Mouse (Mus musculus) adipocyte (in vitro differentiated cells): ENCODE measurements around the gene Gm10282.

Experiments used
- DNase-seq: peaks from one replicate; pipeline ENCODE4 v3.0.0-alpha.2; 2016; ENCODE audit warnings: low spot score

Gene Gm10282

DNA sequence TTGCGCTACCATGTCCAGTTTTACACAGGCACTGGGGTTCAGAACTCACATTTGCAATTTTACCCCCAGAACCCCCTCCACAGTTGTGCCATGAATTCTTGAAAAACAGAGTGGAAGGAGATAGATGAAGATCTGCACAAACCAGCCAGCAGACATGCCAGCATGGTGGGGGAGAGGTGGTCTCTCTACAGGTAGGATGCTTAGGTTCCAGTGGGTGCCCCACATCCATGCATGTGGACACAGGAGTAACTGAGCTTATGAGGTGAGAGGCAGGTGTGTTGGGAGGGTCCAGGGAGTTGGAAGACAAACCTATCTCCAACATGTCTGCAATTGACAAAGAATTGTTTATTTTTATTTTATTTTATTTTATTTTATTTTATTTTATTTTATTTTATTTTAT is 6.1 kb downstream of the Gm10282 start:
- no peak for DNase-seq

DNA sequence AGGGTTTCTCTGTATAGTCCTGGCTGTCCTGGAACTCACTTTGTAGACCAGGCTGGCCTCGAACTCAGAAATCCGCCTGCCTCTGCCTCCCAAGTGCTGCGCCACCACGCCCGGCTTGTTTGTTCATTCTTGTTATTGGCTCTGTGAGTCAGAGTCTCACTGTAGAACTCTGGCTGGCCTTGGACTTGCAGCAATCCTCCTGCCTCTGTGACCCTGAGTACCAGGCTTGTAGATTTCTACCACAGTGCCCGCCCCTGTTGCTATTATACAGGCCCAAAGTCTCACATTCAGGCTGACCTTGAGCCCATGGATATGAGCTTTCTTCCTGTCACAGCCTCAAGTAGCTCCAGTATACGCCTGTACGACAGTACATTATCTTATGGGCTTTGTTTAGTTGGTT is 8.5 kb downstream of the Gm10282 start:
- DNase-seq, result no peak

DNA sequence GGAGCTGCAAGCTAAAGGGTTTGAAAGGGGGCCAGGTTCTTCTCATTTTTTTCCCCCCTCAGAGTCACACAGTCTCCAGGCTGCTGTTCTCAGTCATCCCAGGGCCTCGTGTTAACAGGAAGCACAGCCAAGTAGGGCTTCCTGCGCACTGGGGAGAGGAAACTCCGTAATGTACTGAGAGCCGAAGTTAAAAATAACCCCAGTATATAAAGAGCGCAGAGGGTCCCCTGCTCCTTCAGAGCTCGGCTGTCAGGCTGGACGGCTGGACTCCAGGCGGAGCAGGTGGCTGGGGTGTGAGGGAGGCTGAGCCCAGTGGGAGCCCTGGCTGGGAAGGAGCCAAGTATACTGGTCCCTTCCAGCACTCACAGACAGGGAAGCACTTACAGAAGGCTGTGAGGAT is 9.4 kb downstream of the Gm10282 start:
- DNase-seq, result peak; percentile 86

DNA sequence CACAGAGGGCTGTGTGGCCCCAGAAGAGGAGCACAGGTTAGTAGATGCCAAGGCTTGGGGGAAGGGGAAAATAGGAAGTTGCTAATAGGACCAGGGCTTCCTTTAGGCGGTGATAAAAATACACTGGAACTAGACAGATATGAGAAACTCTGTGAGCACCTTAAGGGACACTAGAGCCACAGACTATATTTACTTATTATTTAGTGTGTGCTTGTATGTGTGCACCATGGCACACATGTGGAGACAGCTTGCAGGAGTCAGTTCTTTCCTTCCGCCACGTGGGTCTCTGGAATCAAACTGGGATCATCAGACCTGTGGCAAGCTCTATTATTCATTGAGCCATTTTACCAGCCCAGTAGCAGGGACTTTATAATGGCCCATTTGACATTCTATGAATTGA is 9.9 kb downstream of the Gm10282 start:
- DNase-seq, result peak; percentile 37

DNA sequence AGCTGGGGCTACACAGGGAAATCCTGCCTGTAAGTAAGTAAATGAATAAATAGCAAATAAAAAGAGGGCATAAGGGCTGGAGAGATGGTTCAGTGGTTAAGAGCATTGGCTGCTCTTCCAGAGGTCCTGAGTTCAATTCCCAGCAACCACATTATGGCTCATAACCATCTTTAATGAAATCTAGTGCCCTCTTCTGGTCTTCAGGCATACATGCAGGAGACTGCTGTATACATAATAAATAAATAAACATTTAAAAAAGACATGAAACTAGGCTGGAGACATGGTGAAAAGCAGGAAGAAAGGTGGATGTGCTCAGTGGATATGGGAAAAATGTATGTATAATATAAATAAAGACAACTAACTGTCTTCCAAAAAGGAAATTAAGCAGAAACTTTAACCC is 11.8 kb downstream of the Gm10282 start:
- no peak for DNase-seq

DNA sequence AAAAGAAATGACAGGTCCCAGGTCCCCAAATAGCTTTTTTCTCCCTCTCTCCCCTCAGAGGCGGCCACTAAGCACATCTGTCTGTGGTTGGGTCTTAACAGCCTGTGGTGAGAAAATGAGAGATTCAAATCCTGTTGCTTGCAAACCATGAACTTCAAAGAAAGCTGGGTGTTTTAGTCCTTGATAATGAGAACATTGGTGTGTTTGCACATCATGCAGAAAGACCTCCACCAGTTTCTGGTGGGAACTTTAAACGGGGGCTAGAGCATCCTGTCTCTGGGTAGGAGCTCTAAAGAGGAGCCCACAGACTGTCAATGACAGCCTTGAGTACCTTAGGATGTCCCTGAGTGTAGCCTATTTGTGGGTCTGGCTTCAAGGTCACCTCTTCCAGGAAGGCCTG is 14.0 kb downstream of the Gm10282 start:
- DNase-seq, result no peak

DNA sequence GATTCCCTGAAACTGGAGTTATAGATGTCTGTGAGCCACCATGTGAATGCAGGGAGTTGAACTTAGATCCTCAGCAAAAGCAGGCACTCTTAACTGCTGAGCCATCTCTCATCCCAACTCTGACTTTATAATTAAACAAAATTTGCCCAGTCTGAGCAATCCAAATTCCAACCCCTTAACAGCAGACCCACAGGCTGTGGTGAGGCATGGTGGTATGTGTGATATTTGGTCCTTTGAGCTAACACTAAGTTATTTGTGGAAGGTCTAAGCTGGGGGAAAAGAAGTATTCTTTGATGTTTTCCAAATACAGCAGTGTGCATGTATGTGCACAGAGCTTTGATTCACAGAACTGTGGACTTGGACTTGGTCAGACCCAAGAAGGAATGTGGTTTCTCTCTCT is 16.0 kb downstream of the Gm10282 start:
- DNase-seq, result no peak

DNA sequence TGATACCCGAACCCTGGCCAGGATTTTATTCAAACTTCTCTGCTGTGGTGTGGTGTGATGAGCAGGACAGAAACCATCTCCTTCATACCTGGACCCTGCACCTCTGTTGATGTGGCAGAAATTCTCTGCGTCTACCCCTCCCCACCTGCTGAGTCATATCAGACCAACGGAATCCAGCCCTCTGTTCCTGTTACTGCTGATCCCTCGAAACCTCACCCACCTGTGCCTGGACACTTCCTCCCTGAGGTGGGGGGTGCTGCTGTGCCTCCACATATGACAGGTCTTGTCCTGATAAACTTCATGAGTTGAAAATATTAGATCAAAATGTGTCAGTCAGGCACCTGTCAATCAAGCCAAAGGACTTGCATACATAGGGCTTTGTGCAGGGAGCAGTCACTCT is 19.8 kb downstream of the Gm10282 start:
- DNase-seq, result no peak

DNA sequence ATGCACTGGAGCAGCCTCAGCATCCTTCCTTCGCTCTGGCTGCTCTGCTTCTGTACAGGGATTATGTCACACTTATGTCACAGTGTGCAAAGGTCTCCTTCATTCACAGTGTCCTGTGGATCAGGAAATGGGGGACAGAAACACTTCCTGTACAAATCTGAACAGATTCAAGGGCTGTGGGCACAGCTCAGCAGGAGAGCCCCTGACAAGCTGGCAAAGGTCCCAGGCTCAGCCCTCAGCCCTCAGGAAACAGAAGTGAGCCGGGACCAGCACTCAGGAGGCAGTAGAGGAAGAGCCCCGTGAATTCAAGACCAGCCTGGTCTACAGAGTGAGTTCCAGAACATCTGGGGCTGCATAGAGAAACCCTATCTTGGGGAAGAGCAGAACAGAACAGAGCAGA is 23.4 kb downstream of the Gm10282 start:
- no peak for DNase-seq

DNA sequence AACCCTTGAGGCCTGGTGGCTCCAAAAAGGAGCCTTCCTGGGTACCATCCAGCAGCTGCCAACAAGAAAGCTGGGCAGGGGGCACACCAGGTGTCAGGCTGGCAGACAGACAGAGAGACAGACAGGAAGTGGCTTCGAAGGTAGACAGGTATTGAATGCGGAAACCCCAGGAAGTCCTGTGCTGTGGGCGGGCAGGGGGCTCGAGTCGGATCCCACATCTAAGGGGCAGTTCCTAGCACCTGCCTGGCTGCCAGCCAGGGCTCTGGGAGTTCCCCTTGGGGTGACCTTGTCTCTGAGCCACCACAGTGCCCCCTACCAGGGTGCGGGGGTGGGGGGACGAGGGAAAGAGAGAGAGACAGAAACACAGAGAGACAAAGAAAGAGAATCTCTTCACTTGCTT is 25.9 kb downstream of the Gm10282 start:
- DNase-seq, result no peak

DNA sequence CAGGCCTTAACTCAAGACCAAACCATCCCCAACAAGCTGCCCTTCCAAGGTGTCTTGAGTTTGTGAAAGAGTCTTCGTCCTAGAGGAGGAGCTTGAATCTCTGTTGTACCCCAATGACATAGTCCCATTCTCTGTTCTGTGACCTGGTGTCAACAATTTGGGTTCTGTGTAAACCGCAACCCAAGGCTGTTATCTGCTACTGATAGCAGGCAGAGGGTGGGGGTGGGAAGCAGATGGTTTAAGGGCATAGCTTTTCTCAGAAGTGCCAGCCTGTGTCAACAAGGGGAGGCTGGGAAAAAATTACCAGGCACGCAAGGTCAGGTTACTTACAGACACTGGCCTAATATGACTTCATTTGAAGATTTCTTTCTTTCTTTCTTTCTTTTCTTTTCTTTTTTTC is 27.8 kb downstream of the Gm10282 start:
- DNase-seq, result no peak

DNA sequence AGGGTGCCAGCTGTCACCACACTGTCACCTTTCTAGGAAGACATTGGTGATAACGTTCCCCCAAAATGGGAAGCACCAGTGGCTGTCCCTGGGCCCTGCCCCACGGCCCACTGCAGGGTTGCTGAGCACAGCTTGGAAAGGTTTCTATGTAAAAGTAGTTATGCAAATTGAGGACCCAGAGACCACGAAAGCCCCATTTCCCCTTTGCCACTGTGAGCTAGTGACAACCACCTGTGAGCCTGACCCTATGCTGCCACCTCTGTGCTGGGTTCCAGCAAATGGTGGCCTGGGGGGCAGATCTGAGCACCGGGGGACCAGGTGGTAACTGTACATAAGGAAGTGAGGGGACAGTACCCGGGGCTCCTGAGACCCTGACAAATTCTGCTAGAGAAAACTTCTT is 31.3 kb downstream of the Gm10282 start:
- no peak for DNase-seq

DNA sequence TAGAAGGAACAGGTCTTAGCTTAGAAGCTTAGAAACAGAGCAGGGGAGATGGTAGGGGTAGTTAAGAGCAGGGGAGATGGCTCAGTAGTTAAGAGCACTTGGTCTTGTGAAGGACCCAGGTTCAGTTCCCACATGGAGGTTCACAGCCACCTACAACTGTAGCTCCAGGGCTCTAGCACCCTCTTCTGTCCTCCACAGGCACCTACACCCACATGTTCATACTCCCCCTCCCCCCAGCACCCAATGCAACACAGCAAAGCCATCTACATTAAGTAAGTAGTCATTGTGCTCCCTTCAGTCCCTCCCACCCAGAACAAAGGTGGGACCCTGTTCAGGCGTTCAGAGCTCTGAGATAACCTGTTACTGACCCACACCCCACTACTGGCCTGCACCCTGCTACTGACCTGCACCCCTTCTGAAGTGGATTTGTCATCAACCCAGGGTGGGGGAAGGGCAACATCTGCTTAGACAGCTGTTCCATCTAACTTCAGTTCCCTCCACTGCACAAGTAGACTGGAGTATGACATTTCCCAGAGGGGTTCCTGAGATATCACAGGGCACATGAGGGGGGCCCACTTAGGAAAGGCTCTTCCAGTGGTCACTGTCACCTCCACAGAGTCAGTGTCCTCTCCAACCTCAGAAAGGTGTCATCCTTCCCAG is 31.8 kb downstream of the Gm10282 start:
- DNase-seq, result no peak

DNA sequence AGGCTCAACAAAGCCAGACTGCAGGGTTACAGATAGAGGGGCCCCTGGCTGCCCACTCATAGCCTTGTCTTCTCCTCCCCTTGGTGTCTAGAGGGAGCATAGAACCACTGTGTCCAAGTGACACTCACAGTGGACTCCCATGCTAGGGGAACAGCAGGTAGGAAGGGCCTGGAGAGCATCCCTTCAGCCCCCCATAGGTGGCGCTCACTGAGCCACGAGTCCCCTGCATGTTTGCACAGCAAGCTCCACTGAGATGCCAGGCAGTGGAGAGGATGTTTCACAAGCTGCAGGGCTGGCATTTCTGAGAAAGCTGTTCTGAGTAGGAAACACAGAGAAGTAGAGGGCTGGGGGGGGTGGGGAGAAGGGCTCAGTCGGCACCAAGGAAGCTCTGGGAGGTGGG is 32.7 kb downstream of the Gm10282 start:
- DNase-seq, result peak; percentile 73

DNA sequence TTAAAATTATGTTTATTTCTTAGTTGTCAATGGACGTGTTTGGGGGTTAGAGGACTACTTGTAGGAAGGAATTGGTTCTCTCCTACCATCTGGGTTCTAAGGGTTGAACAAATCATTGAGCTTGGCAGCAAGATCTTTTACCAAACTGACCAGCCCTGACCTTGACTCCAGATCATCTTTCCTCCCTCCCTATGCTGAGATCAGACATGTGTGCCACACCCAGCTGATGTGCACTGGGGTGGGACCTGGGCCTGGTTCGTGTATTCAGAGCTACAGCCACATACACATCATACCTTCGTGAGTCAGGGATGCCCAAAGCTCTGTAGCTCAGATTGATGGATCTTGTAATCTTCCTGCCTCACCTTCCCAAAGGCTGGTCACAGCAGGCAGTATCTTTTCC is 33.4 kb downstream of the Gm10282 start:
- DNase-seq, result no peak

DNA sequence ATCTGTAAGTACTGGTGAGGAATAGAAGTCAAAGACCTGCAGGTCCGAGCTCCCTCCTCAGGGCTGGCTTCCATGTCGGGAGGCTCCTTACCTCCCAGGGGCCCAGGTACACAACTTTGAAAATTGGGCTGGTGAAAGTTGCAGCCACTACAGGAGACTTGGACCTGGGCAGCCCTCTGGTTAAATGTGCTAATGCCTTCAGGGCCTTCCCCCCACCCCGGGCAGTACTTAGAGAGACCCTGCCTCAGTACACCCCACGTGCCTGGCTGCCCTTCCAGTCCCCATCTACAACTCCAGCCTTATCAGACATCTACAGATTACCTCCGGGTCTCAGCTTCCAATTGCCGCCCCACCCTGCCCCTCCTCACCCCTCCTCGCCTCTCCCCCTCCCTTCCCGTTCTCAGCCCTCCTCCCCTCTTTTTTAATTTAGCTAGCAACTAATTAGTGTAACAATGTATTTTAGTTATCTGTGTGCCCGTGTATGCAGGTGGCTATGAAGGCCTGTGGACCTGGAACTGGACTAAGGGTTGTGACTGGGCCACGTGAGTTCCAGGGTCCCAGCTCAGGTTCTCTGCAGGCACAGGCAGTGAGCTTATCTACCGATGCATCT is 33.9 kb downstream of the Gm10282 start:
- no peak for DNase-seq

DNA sequence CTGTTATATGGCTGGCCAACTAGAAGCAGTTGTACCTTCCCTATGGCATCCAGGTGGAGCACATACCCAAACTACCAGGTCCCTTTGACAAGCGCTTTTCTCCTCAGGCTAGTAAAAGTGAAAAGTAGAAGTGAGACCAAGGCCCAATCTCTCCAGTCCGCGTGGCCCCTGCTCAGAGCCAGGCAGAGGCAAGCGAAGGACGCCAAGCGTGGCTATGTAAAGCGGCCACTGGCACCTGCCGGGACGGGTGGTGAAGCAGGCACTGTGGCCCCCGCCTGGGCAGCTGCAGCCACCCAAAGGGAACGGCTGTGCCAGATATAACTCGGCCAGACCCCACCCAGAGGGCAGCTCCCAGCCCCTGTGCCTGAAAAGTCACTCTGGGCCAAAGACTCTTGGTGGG is 34.5 kb downstream of the Gm10282 start:
- DNase-seq, result no peak

DNA sequence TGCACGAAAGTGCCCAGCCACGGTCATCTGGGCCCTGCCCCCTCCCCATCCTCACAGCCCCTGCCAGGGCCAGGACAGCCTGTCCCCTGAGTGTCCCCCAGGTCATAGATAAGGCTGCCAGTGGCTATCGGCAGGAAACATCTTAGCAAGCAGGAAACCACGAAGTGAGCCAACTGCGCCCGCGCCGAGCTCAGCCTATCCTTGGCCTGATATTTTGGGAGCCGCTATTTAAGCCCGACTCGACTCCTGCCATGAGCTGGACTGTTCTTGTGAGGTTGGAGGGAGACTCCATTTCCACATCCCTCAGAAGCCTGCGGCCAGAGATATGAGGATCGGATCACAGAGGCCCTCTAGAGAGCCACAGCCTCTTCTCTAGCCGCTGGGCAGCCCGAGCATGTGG is 36.7 kb downstream of the Gm10282 start:
- DNase-seq, result no peak

DNA sequence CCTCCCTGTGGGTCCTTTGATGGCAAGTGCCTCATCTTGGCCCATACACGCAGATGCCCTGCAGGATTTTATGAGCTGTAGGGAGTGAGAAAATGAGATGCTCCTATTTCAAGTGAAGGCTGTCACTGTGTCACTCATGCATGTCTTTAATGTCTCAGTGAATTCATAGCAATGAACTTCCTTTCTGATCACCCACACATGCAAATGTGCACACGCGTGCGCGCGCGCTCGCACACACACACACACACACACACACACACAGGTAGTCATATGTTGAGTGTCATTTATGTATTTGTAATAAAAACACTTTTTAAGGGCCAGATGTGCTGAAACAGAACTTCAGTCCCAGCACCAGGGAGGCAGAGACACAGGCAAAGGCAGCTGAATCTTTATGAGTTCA is 38.0 kb downstream of the Gm10282 start:
- DNase-seq, result no peak

DNA sequence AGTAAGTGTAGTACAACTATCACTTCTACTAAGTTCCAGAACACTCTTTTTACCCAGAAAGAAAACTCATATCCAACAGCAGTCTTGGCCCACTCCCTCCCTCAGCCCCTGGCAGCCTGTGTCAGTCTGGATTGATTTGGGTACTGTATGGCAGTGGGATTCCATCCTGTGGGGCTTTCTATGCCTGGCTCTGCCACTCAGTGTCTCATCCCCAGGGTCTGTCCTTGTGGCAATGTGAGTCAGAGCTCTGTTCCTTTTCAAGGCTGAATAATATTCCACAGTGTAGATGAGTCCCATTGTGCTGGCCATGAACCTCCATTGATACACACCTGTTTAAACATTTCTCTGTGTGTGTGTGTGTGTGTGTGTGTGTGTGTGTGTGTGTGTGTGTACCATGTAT is 38.4 kb downstream of the Gm10282 start:
- DNase-seq, result no peak

DNA sequence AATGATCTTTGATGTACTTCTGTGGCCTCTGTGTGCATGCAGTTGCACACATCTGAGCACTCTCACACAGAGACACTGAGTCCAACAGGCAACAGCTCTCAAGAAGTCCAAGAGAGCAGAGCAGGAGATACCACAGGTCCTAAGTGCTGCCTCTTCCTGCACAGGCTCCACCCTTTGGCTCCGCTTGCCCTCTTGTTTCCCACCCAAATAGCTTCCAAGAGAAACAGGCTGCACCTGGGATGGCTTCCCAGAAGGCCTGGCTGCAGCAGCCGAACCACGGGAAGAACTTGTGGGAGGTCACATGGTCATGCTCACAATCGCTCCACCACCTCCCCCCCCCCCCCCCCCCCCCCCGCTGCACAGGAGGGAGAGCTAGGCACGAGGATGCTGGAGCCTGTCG is 39.7 kb downstream of the Gm10282 start:
- DNase-seq, result no peak

DNA sequence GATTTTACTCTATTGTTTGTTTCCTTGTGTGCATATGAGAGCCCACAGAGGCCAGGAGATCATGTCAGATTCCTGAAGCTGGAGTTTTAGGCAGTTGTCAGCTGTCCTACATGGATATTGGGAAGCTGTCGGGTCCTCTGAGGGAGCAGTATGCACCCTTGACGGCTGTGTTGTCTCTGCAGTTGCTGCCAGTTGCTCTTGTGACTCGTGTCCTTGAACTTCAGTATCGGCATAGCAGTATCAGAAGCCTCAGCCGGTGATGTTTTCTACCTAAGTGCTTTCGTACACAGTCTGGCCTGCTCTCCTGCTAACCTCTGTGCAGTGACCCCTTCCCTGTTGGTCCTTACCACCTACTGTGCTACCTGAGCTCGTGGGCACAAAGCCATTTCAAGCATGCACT is 41.6 kb downstream of the Gm10282 start:
- DNase-seq, result no peak

DNA sequence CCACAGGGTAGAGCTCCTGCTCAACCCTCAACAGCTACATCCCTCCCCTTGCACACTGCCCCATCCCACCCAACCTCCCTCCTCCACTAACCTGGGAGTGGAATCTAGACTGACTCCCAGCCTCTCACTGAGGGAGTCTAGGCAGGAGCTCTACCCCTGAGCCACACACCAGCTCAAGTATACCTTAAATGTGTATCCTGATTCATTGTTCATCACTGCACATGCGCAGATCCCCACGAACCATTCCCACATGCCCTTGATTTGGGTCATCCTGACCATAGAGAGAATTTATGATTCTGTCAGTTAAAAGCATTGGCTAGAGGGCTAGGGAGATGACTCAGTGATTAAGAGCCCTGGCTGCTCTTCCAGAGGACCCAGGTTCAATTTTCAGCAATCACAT is 42.3 kb downstream of the Gm10282 start:
- no peak for DNase-seq

DNA sequence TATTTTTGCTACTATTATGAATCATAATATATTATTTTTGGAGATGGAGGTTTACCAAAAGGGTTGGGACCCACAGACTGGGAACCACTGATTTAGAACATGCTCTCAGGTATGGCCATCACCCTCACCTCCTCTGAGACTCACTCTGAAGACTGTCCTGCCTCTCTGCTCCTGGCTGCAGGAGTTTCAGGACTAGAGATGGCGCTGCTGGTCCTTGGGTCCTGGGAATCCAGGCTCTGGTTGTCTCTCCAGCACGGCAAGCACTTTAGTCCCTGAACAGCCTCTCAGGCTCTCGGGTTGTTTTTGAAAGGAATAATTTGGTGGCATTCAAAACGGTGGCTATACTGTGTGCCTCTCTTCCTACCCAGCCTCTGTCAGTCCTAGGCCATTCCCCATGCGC is 43.2 kb downstream of the Gm10282 start:
- DNase-seq, result no peak
